Mouse (Mus musculus) limb, embryonic 15.5 days (tissue): Measurements from ENCODE around the gene Col13a1. TPM values are rescaled to one million over a fixed set of nuclear protein-coding genes. Genes with fewer than 3 reads are reported as not detected.
A peak's percentile ranks its signal among the peaks of the same experiment; 100 is the strongest.

Experiments
- ATAC-seq: fragments of 200-750 bp; cut with Nextera tagmentation; 2 replicates; pipeline ENCODE4 v1.8.0; 2017; ENCODE audit warnings: low read depth, moderate TSS enrichment; ENCODE audit not compliant: insufficient number of reproducible peaks, low FRiP score, low TSS enrichment
- H3K27ac ChIP-seq: fragments of 300-500 bp; sonication (generic); 2 replicates; pipeline ENCODE4 v1.5.1; 2015; ENCODE audit warnings: moderate library complexity, mild to moderate bottlenecking, inconsistent platforms
- H3K27me3 ChIP-seq: fragments of 300-500 bp; sonication (generic); 2 replicates; pipeline ENCODE4 v1.6.1; 2015; ENCODE audit warnings: inconsistent platforms
- H3K36me3 ChIP-seq: fragments of 300-500 bp; sonication (generic); 2 replicates; pipeline ENCODE4 v1.6.1; 2015; ENCODE audit warnings: inconsistent platforms
- H3K4me1 ChIP-seq: fragments of 300-500 bp; sonication (generic); 2 replicates; pipeline ENCODE4 v1.6.1; 2015; ENCODE audit warnings: inconsistent platforms
- H3K4me2 ChIP-seq: fragments of 300-500 bp; sonication (generic); 2 replicates; pipeline ENCODE4 v1.6.1; 2015; ENCODE audit warnings: mild to moderate bottlenecking, inconsistent platforms
- H3K4me3 ChIP-seq: fragments of 300-500 bp; sonication (generic); 2 replicates; pipeline ENCODE4 v1.5.1; 2015; ENCODE audit warnings: mild to moderate bottlenecking, inconsistent platforms
- H3K9ac ChIP-seq: fragments of 300-500 bp; sonication (generic); 2 replicates; pipeline ENCODE4 v1.6.1; 2015; ENCODE audit warnings: inconsistent platforms
- H3K9me3 ChIP-seq: fragments of 300-500 bp; sonication (generic); 2 replicates; pipeline ENCODE4 v1.6.1; 2016; ENCODE audit warnings: inconsistent platforms
- WGBS: fragments of 180-500 bp; shearing (Covaris S2); methylation state at CpG from one replicate; pipeline ENCODE4 v1.1.7; 2015; 5-methylcytosine and 5-hydroxymethylcytosine counted together
- polyA plus RNA-seq: library from polyadenylated mRNA; unstranded; fragments of >200 nt; fragmentation: Nextera tagmentation; extraction: Ambion mirVana; gene quantifications from 2 replicates; pipeline ENCODE4 v1.2.1, GENCODE M21; 2015

Col13a1 gene
- polyA plus RNA-seq, 1 experiment from 2014 or later, result 9.1 TPM

DNA sequence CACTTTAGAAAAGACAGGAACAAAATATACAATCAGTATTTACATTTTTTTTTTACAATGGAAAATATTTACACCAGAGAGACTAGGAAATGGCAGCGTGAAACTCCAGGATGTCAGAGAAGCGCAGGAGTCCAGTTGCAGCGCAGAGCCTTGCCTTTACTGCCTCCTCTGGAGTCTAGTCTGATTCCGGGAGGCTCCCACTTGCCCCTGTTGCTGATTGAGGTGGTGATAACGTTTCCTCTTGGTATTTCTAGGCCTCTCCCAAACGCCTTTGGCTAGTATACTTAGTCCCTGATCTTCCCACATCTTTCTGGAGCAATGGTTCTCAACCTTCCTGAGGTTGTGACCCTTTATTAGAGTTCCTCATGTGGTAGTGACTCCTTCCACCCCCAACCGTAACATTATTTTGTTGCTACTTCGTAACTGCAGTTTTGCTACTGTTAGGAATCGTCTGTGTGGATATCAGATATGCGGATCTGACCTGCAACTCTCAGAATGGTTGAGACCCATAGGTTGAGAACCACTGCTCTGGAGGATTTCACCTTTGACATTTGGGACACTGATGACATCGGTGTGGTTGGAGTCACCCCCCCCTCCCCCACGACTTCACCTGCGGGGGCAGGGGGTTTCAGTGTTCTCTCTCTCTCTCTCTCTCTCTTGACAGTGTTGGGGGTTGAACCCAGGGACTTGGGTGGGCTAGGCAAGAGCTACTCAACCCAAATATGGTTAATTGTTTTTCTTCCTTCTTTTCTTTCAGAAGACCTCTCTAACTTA is 152.7 kb downstream of the Col13a1 start:
- Histone ChIP-seq H3K9me3 (no peaks in the 10 kb centered on the region), H3K4me1 (peaks cover 45% of the 10 kb centered on the region), H3K36me3 (no peaks in the 10 kb centered on the region), H3K4me2 (no peak overlapping the region), H3K27ac (peak overlapping the region; percentile 47), H3K4me3 (no peak overlapping the region), H3K9ac (no peak overlapping the region), H3K27me3 (no peaks in the 10 kb centered on the region)
- ATAC-seq, result no peak
- WGBS, result 48% methylated on average over 13 of the region's 13 CpGs

DNA sequence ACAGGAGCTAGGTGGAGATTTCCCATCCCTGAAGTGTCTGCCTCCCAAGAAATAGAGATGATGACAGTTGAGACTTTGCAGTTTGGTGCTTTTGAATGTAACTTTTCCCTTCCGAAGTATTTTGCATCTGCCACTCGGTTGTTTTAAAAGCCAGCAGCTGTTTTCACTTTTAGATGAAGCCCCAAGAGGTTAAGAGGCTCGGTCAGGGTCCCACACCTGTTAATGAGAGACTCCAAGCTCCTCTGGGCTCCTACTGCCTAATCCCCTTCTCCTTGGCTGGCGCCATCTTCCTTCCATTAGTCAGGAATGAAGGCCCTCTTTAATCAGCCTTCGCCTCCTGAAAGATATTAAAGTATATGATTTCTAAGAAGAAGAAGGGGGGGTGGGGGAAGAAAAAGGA is 153.4 kb downstream of the Col13a1 start:
- Histone ChIP-seq H3K27me3 (no peaks in the 10 kb centered on the region), H3K36me3 (no peaks in the 10 kb centered on the region), H3K9me3 (no peaks in the 10 kb centered on the region), H3K27ac (no peak overlapping the region), H3K4me3 (no peak overlapping the region), H3K4me1 (peaks cover 39% of the 10 kb centered on the region), H3K4me2 (no peak overlapping the region), H3K9ac (no peak overlapping the region)
- no peak for ATAC-seq
- WGBS, result 36% methylated on average over 5 of the region's 5 CpGs

- Histone ChIP-seq H3K4me1 (peaks cover 37% of the 10 kb centered on the region), H3K9ac (no peak overlapping the region), H3K36me3 (no peaks in the 10 kb centered on the region), H3K27me3 (no peaks in the 10 kb centered on the region), H3K9me3 (no peaks in the 10 kb centered on the region), H3K4me2 (no peak overlapping the region), H3K4me3 (no peak overlapping the region), H3K27ac (no peak overlapping the region)
- ATAC-seq, result no peak
- 31% methylated on average over 4 of the region's 4 CpGs for WGBS
Measured at GRCm38 (mm10) chr10:61823731-61824115, 155.2 kb downstream of the Col13a1 start.

DNA sequence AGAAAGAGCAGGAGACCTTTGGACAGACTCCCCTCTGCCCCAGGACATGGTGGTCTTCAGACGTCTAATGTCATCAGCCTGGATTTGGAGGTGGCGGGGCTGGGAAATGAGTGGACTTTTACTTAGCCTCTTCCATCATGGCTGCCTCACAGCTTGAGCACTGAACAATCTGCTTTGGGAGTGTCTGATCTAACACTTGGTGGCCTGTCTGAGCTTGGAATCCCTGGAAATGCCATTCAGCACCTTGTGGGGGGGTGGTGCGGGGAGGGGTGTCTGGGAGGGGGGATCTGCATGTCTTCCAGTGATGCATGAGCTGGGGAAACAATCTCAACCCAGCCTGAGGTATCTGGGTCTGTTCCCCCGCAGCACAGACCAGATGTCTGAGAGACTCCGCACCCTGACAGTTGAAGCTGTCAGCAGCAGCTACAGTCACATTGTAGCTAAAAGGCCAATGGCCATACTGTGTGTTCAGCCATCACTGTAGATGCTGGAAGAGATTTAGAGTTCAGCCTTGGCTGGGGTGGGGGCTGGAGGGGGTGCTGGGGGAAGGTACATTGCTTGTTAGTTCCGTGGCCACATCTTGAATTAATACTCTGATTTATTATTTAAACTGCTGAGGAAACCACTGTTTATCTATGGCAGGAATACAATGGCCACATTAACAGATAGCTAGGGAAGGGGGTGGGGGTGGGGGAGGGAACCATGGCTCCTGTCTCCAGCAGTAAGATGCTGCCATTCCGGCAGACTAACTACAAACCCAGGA is 155.8 kb downstream of the Col13a1 start:
- H3K9me3 ChIP-seq, result no peaks in the 10 kb centered on the region
- H3K36me3 ChIP-seq, result no peaks in the 10 kb centered on the region
- no peak overlapping the region for H3K4me2 ChIP-seq
- no peak overlapping the region for H3K4me3 ChIP-seq
- WGBS, result 29% methylated on average over 7 of the region's 7 CpGs
- peaks cover 37% of the 10 kb centered on the region for H3K4me1 ChIP-seq
- no peaks in the 10 kb centered on the region for H3K27me3 ChIP-seq
- H3K27ac ChIP-seq, result no peak overlapping the region
- H3K9ac ChIP-seq, result no peak overlapping the region
- no peak for ATAC-seq

GRCm38 (mm10) chr10:61820050-61820449 is 158.9 kb downstream of the Col13a1 start:
- Histone ChIP-seq H3K27ac (no peak overlapping the region), H3K27me3 (no peaks in the 10 kb centered on the region), H3K4me1 (peaks cover 13% of the 10 kb centered on the region), H3K4me3 (no peak overlapping the region), H3K9me3 (no peaks in the 10 kb centered on the region), H3K9ac (no peak overlapping the region), H3K36me3 (no peaks in the 10 kb centered on the region), H3K4me2 (no peak overlapping the region)
- 57% methylated on average over 9 of the region's 9 CpGs for WGBS
- ATAC-seq, result no peak

DNA sequence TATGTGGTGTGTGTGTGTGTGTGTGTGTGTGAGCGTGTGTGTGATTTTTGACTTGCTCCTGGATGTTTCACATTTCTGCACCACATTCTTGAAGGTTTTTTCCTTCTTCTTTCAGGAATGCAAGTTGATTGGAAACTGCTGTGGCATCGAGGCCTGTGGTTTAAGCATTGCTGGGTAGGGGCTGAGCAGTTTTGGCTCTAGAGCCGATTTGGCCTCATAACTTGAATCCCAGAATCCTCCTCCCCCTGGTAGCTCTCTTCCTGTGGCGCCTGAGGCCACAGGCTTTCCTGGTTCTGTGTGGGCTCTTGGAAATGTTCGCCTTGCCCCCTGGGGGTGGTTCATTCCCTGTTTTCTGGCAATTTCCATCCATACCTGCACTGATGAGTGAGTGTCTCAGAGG is 166.9 kb downstream of the Col13a1 start:
- Histone ChIP-seq H3K36me3 (no peaks in the 10 kb centered on the region), H3K9ac (no peak overlapping the region), H3K9me3 (no peaks in the 10 kb centered on the region), H3K27ac (peak overlapping the region; percentile 67), H3K4me1 (peaks cover 8% of the 10 kb centered on the region), H3K4me2 (no peak overlapping the region), H3K27me3 (no peaks in the 10 kb centered on the region), H3K4me3 (no peak overlapping the region)
- WGBS, result 13% methylated on average over 5 of the region's 5 CpGs
- ATAC-seq, result peak; percentile 58; the same call in 1 of the 2 replicates

DNA sequence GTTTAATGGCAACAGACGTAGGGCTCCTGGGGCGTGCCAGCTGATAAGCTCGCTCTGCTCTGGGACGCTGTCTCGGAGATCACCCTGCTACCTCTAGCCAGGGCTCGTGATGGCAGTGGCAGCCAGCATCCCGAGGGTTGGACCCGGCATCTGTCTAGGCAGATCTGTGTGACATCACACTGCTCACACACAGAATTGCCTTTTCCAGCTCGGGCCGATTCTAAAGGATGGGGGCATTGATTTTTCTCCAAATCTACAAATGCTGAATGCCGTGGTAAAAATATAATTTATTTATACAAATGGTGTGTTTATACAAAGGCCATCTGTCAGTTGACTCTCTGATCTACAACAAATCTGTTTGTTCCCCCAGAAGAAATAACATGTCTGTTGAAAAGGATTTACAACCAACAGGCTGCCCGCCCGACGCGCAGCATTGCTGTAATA is 180.8 kb downstream of the Col13a1 start:
- Histone ChIP-seq H3K4me1 (no peaks in the 10 kb centered on the region), H3K27ac (no peak overlapping the region), H3K4me3 (no peak overlapping the region), H3K36me3 (no peaks in the 10 kb centered on the region), H3K27me3 (no peaks in the 10 kb centered on the region), H3K9ac (no peak overlapping the region), H3K4me2 (no peak overlapping the region), H3K9me3 (no peaks in the 10 kb centered on the region)
- ATAC-seq, result no peak
- 80% methylated on average over 15 of the region's 15 CpGs for WGBS

DNA sequence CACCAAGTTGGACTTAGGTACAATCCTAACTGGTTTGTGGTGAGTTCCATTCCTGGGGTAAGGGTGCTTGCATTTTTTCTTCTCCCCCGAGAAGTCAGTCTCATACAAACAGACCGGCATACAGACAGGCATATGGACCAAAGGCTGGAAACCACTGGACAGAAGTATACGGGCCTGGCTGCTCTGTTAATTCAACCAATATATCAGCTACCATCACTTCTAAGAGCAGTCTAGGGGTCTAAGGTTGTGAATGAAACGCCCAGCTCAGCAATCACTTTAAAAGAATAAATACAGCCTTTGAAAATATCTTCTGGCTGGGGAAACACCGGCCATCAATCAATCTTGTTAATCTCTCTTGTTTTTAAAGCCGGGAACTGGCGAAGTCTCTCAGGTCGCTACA is 183.4 kb downstream of the Col13a1 start:
- no peaks in the 10 kb centered on the region for H3K27me3 ChIP-seq
- 33% methylated on average over 8 of the region's 8 CpGs for WGBS
- H3K9ac ChIP-seq, result no peak overlapping the region
- H3K9me3 ChIP-seq, result no peaks in the 10 kb centered on the region
- ATAC-seq, result no peak
- no peak overlapping the region for H3K4me3 ChIP-seq
- H3K27ac ChIP-seq, result no peak overlapping the region
- H3K36me3 ChIP-seq, result no peaks in the 10 kb centered on the region
- H3K4me2 ChIP-seq, result no peak overlapping the region
- no peaks in the 10 kb centered on the region for H3K4me1 ChIP-seq

DNA sequence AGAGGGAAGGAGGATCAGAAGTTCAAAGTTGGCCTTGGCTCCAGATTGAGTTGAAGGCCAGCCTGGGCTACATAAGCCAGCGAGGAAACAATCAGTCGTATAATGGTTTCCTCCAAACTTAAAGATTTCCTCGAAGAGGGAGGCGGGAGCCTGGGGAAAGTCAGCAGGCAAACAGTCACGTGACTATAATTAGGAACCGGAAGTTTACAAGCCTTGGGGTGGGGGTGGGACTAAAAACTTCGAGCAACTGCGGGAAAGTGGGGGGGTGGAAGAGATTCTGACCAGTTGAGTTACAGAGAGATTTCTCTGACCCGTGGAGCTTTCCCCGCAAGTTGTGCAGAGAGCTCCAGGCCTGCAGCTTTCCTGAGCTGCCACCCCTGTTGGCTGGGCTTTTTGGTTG is 183.9 kb downstream of the Col13a1 start:
- no peak overlapping the region for H3K4me3 ChIP-seq
- WGBS, result 43% methylated on average over 10 of the region's 10 CpGs
- no peak for ATAC-seq
- H3K9ac ChIP-seq, result no peak overlapping the region
- H3K9me3 ChIP-seq, result no peaks in the 10 kb centered on the region
- no peaks in the 10 kb centered on the region for H3K27me3 ChIP-seq
- H3K4me2 ChIP-seq, result no peak overlapping the region
- no peaks in the 10 kb centered on the region for H3K36me3 ChIP-seq
- no peak overlapping the region for H3K27ac ChIP-seq
- no peaks in the 10 kb centered on the region for H3K4me1 ChIP-seq

- Histone ChIP-seq H3K4me2 (no peak overlapping the region), H3K9ac (no peak overlapping the region), H3K27me3 (no peaks in the 10 kb centered on the region), H3K36me3 (no peaks in the 10 kb centered on the region), H3K4me3 (no peak overlapping the region), H3K9me3 (no peaks in the 10 kb centered on the region), H3K4me1 (no peaks in the 10 kb centered on the region), H3K27ac (no peak overlapping the region)
- ATAC-seq, result no peak
- WGBS, result 49% methylated on average over 8 of the region's 8 CpGs
Measured at GRCm38 (mm10) chr10:61793015-61793414, 185.9 kb downstream of the Col13a1 start.

GRCm38 (mm10) chr10:61788499-61788898 is 190.4 kb downstream of the Col13a1 start:
- Histone ChIP-seq H3K9ac (no peak overlapping the region), H3K4me2 (no peak overlapping the region), H3K27ac (no peak overlapping the region), H3K4me1 (peaks cover 8% of the 10 kb centered on the region; the same call in 1 of the 2 replicates), H3K36me3 (no peaks in the 10 kb centered on the region), H3K9me3 (no peaks in the 10 kb centered on the region), H3K27me3 (no peaks in the 10 kb centered on the region), H3K4me3 (no peak overlapping the region)
- no peak for ATAC-seq
- WGBS, result 87% methylated on average over 5 of the region's 5 CpGs
